Mouse (Mus musculus): ENCODE data around the gene Adk. TPM values are rescaled to one million over a fixed set of nuclear protein-coding genes. Genes with fewer than 3 reads are reported as not detected.

Adk gene
- total and polyA plus RNA-seq, 3 experiments: 47.9 to 129 (median 59.0) TPM

- H3K9ac ChIP-seq (ENCODE audit: insufficient read depth, low read depth): no peak overlapping the region
- DNase-seq (ENCODE audit: extremely low read depth): no peak
- peaks cover 3 to 13% of the 10 kb centered on the region in 2 experiments for H3K36me3 ChIP-seq (replicated peaks in 1 of 2; ENCODE audit: control insufficient read depth in 1 of 2, insufficient read depth in 1 of 2, low read length in 1 of 2)
- H3K4me2 ChIP-seq (ENCODE audit: insufficient read depth, low read depth, poor library complexity, severe bottlenecking): no peak overlapping the region
- H3K27me3 ChIP-seq (replicated peaks): no peaks in the 10 kb centered on the region
- H3K4me3 ChIP-seq (replicated peaks in 1 of 3; ENCODE audit: low read depth in 2 of 3, low read length in 2 of 3, poor library complexity in 1 of 3): no peak overlapping the region
- peaks cover 0 to 8% of the 10 kb centered on the region in 2 experiments; a peak in 2 of 4 replicates for H3K4me1 ChIP-seq (ENCODE audit: control insufficient read depth in 1 of 2, insufficient read depth in 2 of 2)
- no peak overlapping the region for H3K27ac ChIP-seq (ENCODE audit: insufficient read depth, low read depth)
- H3K9me3 ChIP-seq (replicated peaks; ENCODE audit: low read length): no peaks in the 10 kb centered on the region
- no peaks in the 10 kb centered on the region for H3K79me2 ChIP-seq (replicated peaks; ENCODE audit: control insufficient read depth, extremely low read depth, insufficient read depth, poor library complexity, severe bottlenecking)
- dilution Hi-C loops (cut with MboI; ENCODE audit: extremely low pct_ligation_motif_present, extremely low pct_unique_long_range_greater_than_20kb, low sequenced_read_pairs): no loop called here
- no peak for TF ChIP-seq NRF1 (IDR thresholded peaks at IDR 0.05; ENCODE audit: low read depth, low read length)
- TF ChIP-seq MAFK (IDR thresholded peaks at IDR 0.05; ENCODE audit: insufficient replicate concordance, low read length): no peak
- TF ChIP-seq RCOR1 (conservative IDR thresholded peaks at IDR 0.05; ENCODE audit: low read depth, low read length): no peak
- no peak for TF ChIP-seq TCF12 (IDR thresholded peaks at IDR 0.05; ENCODE audit: low read depth, low read length)
- in situ Hi-C loops (cut with MboI; ENCODE audit: low pct_ligation_motif_present, low pct_unique_long_range_greater_than_20kb, low sequenced_read_pairs): no loop called here
These were observed 43.9 kb downstream of the Adk start for GRCm38 (mm10) chr14:21096279-21096678.

GRCm38 (mm10) chr14:21096689-21097088, 44.3 kb downstream of the Adk start:
- dilution Hi-C loops (cut with MboI; ENCODE audit: extremely low pct_ligation_motif_present, extremely low pct_unique_long_range_greater_than_20kb, low sequenced_read_pairs) (no loop called here), in situ Hi-C loops (cut with MboI; ENCODE audit: low pct_ligation_motif_present, low pct_unique_long_range_greater_than_20kb, low sequenced_read_pairs) (no loop called here)
- DNase-seq (ENCODE audit: extremely low read depth): no peak
- no peaks in the 10 kb centered on the region for H3K27me3 ChIP-seq (replicated peaks)
- TF ChIP-seq NELFE (IDR thresholded peaks at IDR 0.05; ENCODE audit: low read depth, low read length): no peak
- no peak for TF ChIP-seq PAX5 (IDR thresholded peaks at IDR 0.05; ENCODE audit: low read length)
- no peak for TF ChIP-seq SIN3A (IDR thresholded peaks at IDR 0.05; ENCODE audit: low read length)
- TF ChIP-seq BHLHE40 (IDR thresholded peaks at IDR 0.05; ENCODE audit: low read depth, low read length): no peak
- TF ChIP-seq E2F4 (IDR thresholded peaks at IDR 0.05; ENCODE audit: insufficient replicate concordance, low read depth, low read length): no peak
- no peak for TF ChIP-seq MXI1 (IDR thresholded peaks at IDR 0.05; ENCODE audit: low read depth, low read length)
- TF ChIP-seq JUND (conservative IDR thresholded peaks at IDR 0.05; ENCODE audit: low read depth, low read length): no peak
- H3K9me3 ChIP-seq (replicated peaks; ENCODE audit: low read length): no peaks in the 10 kb centered on the region
- no peak overlapping the region for H3K4me3 ChIP-seq (replicated peaks in 1 of 3; ENCODE audit: low read depth in 2 of 3, low read length in 2 of 3, poor library complexity in 1 of 3)
- peaks cover 0 to 8% of the 10 kb centered on the region in 2 experiments; a peak in 2 of 4 replicates for H3K4me1 ChIP-seq (ENCODE audit: control insufficient read depth in 1 of 2, insufficient read depth in 2 of 2)
- no peaks in the 10 kb centered on the region for H3K79me2 ChIP-seq (replicated peaks; ENCODE audit: control insufficient read depth, extremely low read depth, insufficient read depth, poor library complexity, severe bottlenecking)
- H3K9ac ChIP-seq (ENCODE audit: insufficient read depth, low read depth): no peak overlapping the region
- peaks cover 3 to 13% of the 10 kb centered on the region in 2 experiments for H3K36me3 ChIP-seq (replicated peaks in 1 of 2; ENCODE audit: control insufficient read depth in 1 of 2, insufficient read depth in 1 of 2, low read length in 1 of 2)
- H3K27ac ChIP-seq (ENCODE audit: insufficient read depth, low read depth): no peak overlapping the region
- H3K4me2 ChIP-seq (ENCODE audit: insufficient read depth, low read depth, poor library complexity, severe bottlenecking): no peak overlapping the region

- H3K4me2 ChIP-seq (ENCODE audit: insufficient read depth, low read depth, poor library complexity, severe bottlenecking): no peak overlapping the region
- no peaks in the 10 kb centered on the region for H3K79me2 ChIP-seq (replicated peaks; ENCODE audit: control insufficient read depth, extremely low read depth, insufficient read depth, poor library complexity, severe bottlenecking)
- in situ Hi-C loops (cut with MboI; ENCODE audit: low pct_ligation_motif_present, low pct_unique_long_range_greater_than_20kb, low sequenced_read_pairs): no loop called here
These were observed 47.0 kb downstream of the Adk start for GRCm38 (mm10) chr14:21099371-21099770.

More at GRCm38 (mm10) chr14:21099371-21099770, 47.0 kb downstream of the Adk start:
- H3K9me3 ChIP-seq (replicated peaks; ENCODE audit: low read length): no peaks in the 10 kb centered on the region
- no peak for TF ChIP-seq JUND (conservative IDR thresholded peaks at IDR 0.05; ENCODE audit: low read depth, low read length)
- TF ChIP-seq MYC (IDR thresholded peaks at IDR 0.05; ENCODE audit: low read depth, low read length): no peak
- no peak for TF ChIP-seq MAZ (IDR thresholded peaks at IDR 0.05; ENCODE audit: low read depth, low read length)
- no peak for TF ChIP-seq CHD1 (IDR thresholded peaks at IDR 0.05; ENCODE audit: low read depth, low read length)
- TF ChIP-seq TBP (conservative IDR thresholded peaks at IDR 0.05; ENCODE audit: low read depth, low read length): no peak
- no peak for TF ChIP-seq CHD2 (IDR thresholded peaks at IDR 0.05; ENCODE audit: low read length)
- TF ChIP-seq ZMIZ1 (IDR thresholded peaks at IDR 0.05; ENCODE audit: low read depth, low read length): no peak
- TF ChIP-seq KAT2A (IDR thresholded peaks at IDR 0.05; ENCODE audit: insufficient replicate concordance, low read length): no peak
- H3K4me1 ChIP-seq (ENCODE audit: control insufficient read depth in 1 of 2, insufficient read depth in 2 of 2): peaks cover 0 to 8% of the 10 kb centered on the region in 2 experiments; a peak in 2 of 4 replicates
- H3K36me3 ChIP-seq (replicated peaks in 1 of 2; ENCODE audit: control insufficient read depth in 1 of 2, insufficient read depth in 1 of 2, low read length in 1 of 2): peaks cover 0 to 6% of the 10 kb centered on the region in 2 experiments
- dilution Hi-C loops (cut with MboI; ENCODE audit: extremely low pct_ligation_motif_present, extremely low pct_unique_long_range_greater_than_20kb, low sequenced_read_pairs): no loop called here
- H3K27ac ChIP-seq (ENCODE audit: insufficient read depth, low read depth): no peak overlapping the region
- H3K4me3 ChIP-seq (replicated peaks in 1 of 3; ENCODE audit: low read depth in 2 of 3, low read length in 2 of 3, poor library complexity in 1 of 3): no peak overlapping the region
- no peaks in the 10 kb centered on the region for H3K27me3 ChIP-seq (replicated peaks)
- no peak for DNase-seq (ENCODE audit: extremely low read depth)
- H3K9ac ChIP-seq (ENCODE audit: insufficient read depth, low read depth): no peak overlapping the region

Measured in CH12.LX (cell line).